Mouse (Mus musculus): ENCODE results near the gene Gm20388.
A peak's percentile ranks its signal among the peaks of the same experiment; 100 is the strongest.
"Not testable (repeated sequence)": the region's sequence is repeated elsewhere in the genome, so short reads cannot be mapped to it uniquely, and the experiment has no call there.

Gene Gm20388

GRCm38 (mm10) chr8:124170671-124171070 lies 4260.0 kb downstream of the Gm20388 start:
- DNase-seq: no peak

- no peak for DNase-seq
Measured at GRCm38 (mm10) chr8:124171557-124172528, 4261.2 kb downstream of the Gm20388 start.

GRCm38 (mm10) chr8:124173688-124174087 lies 4263.0 kb downstream of the Gm20388 start:
- no peak for DNase-seq

- no peak for DNase-seq
Measured at GRCm38 (mm10) chr8:124176133-124176532, 4265.5 kb downstream of the Gm20388 start.

- not testable (repeated sequence) for DNase-seq
Measured at GRCm38 (mm10) chr8:124177092-124177491, 4266.5 kb downstream of the Gm20388 start.

- no peak for DNase-seq
Measured at GRCm38 (mm10) chr8:124180681-124181445, 4270.2 kb downstream of the Gm20388 start.

GRCm38 (mm10) chr8:124181751-124182150 lies 4271.1 kb downstream of the Gm20388 start:
- DNase-seq: peak; percentile 49

GRCm38 (mm10) chr8:124182224-124182623 lies 4271.6 kb downstream of the Gm20388 start:
- DNase-seq: peak; percentile 77

GRCm38 (mm10) chr8:124184078-124184477 lies 4273.4 kb downstream of the Gm20388 start:
- DNase-seq: peak; percentile 28

GRCm38 (mm10) chr8:124184507-124184906 lies 4273.9 kb downstream of the Gm20388 start:
- DNase-seq: no peak

GRCm38 (mm10) chr8:124185081-124185480 lies 4274.4 kb downstream of the Gm20388 start:
- DNase-seq: no peak

- DNase-seq: no peak
Measured at GRCm38 (mm10) chr8:124190388-124190787, 4279.7 kb downstream of the Gm20388 start.

- DNase-seq: no peak
Measured at GRCm38 (mm10) chr8:124192242-124192641, 4281.6 kb downstream of the Gm20388 start.

GRCm38 (mm10) chr8:124192976-124193375 lies 4282.3 kb downstream of the Gm20388 start:
- DNase-seq: peak; percentile 69

GRCm38 (mm10) chr8:124193992-124194391 lies 4283.4 kb downstream of the Gm20388 start:
- DNase-seq: no peak

GRCm38 (mm10) chr8:124196195-124196594 lies 4285.6 kb downstream of the Gm20388 start:
- DNase-seq: peak; percentile 75

- no peak for DNase-seq
Measured at GRCm38 (mm10) chr8:124196797-124197196, 4286.2 kb downstream of the Gm20388 start.

- no peak for DNase-seq
Measured at GRCm38 (mm10) chr8:124198230-124198629, 4287.6 kb downstream of the Gm20388 start.

GRCm38 (mm10) chr8:124200400-124200799 lies 4289.8 kb downstream of the Gm20388 start:
- peak; percentile 45 for DNase-seq

- peak; percentile 43 for DNase-seq
Measured at GRCm38 (mm10) chr8:124201706-124202105, 4291.1 kb downstream of the Gm20388 start.

- DNase-seq: no peak
Measured at GRCm38 (mm10) chr8:124202895-124203294, 4292.3 kb downstream of the Gm20388 start.

GRCm38 (mm10) chr8:124204001-124204601 lies 4293.5 kb downstream of the Gm20388 start:
- no peak for DNase-seq

- no peak for DNase-seq
Measured at GRCm38 (mm10) chr8:124212148-124212547, 4301.5 kb downstream of the Gm20388 start.
